8 mouse cellular contexts compared by ENCODE assay signal in the genomic region with DNA sequence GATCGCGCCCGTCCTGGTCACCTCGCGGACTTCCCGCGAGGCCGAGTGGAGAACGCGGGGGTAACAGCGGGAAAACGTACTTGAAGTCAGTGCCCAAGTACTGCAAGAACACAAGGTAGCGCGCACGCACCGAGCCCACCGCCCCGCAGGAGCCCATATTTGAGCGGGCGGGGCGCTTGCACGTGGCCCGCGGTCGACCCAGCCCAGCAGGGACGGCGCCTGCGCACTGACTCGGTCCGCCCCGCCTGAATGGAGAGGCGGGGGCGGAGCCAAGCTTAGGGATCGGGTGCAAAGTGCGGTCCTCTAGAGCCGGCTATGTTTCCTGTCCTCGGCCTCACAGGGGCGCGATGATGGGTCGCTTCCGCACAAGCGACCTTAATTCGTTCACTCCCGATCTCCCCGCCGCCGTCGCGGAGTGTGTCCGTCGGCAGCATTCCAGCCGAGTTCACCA. TPM values are rescaled to one million over a fixed set of nuclear protein-coding genes. Genes with fewer than 3 reads are reported as not detected.
DNase-seq lines count a peak whose midpoint lies in the region; ATAC-seq and TF ChIP-seq lines count a peak whose summit lies in the region.

Gene Pusl1 (minus strand): TSS at position 231 of the 451 bp plus-strand sequence.
Gene Acap3 (plus strand): TSS at position 272 of the 451 bp plus-strand sequence.

- H3K9me3 ChIP-seq in heart, embryonic 10.5 days: no peaks in the 10 kb centered on the region
- H3K9me3 ChIP-seq in kidney, embryonic 15.5 days (replicated peaks): no peaks in the 10 kb centered on the region

- TF ChIP-seq POLR2A in bone marrow macrophage, adult 2 months (IDR thresholded peaks at IDR 0.05; ENCODE audit: borderline replicate concordance, low read depth, low read length): no peak; the same call in 1 of the 2 replicates
- peak; percentile 86 for TF ChIP-seq POLR2A in embryonic fibroblast, embryonic 13.5 days (IDR thresholded peaks at IDR 0.05; ENCODE audit: low read depth, low read length)

- peak within 1 kb of the TSS; percentile 92 for H3K9ac ChIP-seq in kidney, embryonic 15.5 days

- H3K27me3 ChIP-seq in heart, embryonic 10.5 days (ENCODE audit: insufficient read depth, poor library complexity, severe bottlenecking): 0 out of 2 replicates have a peak, but pooled peaks cover 5% of the 10 kb centered on the region
- no peaks in the 10 kb centered on the region for H3K27me3 ChIP-seq in kidney, embryonic 15.5 days

- under 1% methylated on average over 52 of the region's 52 CpGs for WGBS in heart, embryonic 10.5 days
- WGBS in kidney, embryonic 15.5 days: under 1% methylated on average over 52 of the region's 52 CpGs

- H3K4me2 ChIP-seq in kidney, embryonic 15.5 days: peak within 1 kb of the TSS; percentile 98

- H3K27ac ChIP-seq in bone marrow macrophage, adult 2 months (ENCODE audit: insufficient read depth, low read depth, low read length): peak within 1 kb of the TSS; percentile 89
- H3K27ac ChIP-seq in embryonic fibroblast, embryonic 13.5 days (ENCODE audit: insufficient read depth, low read length): peak within 1 kb of the TSS; percentile 92
- peak within 1 kb of the TSS; percentile 96 for H3K27ac ChIP-seq in heart, embryonic 10.5 days
- peak within 1 kb of the TSS; percentile 99 for H3K27ac ChIP-seq in kidney, embryonic 15.5 days

- TF ChIP-seq CTCF in bone marrow macrophage, adult 2 months (IDR thresholded peaks at IDR 0.05; ENCODE audit: low read depth, low read length): no peak
- TF ChIP-seq CTCF in embryonic fibroblast, embryonic 13.5 days (IDR thresholded peaks at IDR 0.05; ENCODE audit: borderline replicate concordance, insufficient read depth, low read length): no peak

- peak within 1 kb of the TSS; percentile 88 for H3K4me3 ChIP-seq in bone marrow macrophage, adult 2 months (ENCODE audit: insufficient read depth, low read length)
- H3K4me3 ChIP-seq in embryonic fibroblast, embryonic 13.5 days (ENCODE audit: insufficient read depth, low read length): peak within 1 kb of the TSS; percentile 70
- peak within 1 kb of the TSS; percentile 87 for H3K4me3 ChIP-seq in heart, embryonic 10.5 days
- peak within 1 kb of the TSS; percentile 92 for H3K4me3 ChIP-seq in kidney, embryonic 15.5 days (replicated peaks)

- peak; percentile 96 for DNase-seq in A20 (ENCODE audit: low read depth, low spot score)
- DNase-seq in heart, embryonic 10.5 days (ENCODE audit: low spot score): peak; percentile 96
- peak; percentile 98 for DNase-seq in liver
- DNase-seq in spleen, postnatal 4 days (ENCODE audit: low spot score in 2 of 2): peak; percentile 98 to 100

- peaks cover 30% of the 10 kb centered on the region for H3K4me1 ChIP-seq in bone marrow macrophage, adult 2 months (ENCODE audit: control insufficient read depth, insufficient read depth, low read length)
- peaks cover 7% of the 10 kb centered on the region; the same call in 1 of the 2 replicates for H3K4me1 ChIP-seq in embryonic fibroblast, embryonic 13.5 days (ENCODE audit: control insufficient read depth, insufficient read depth, low read length)
- peaks cover 43% of the 10 kb centered on the region for H3K4me1 ChIP-seq in heart, embryonic 10.5 days
- H3K4me1 ChIP-seq in kidney, embryonic 15.5 days: peaks cover 39% of the 10 kb centered on the region

- H3K36me3 ChIP-seq in heart, embryonic 10.5 days: peaks cover 37% of the 10 kb centered on the region
- peaks cover 42% of the 10 kb centered on the region for H3K36me3 ChIP-seq in kidney, embryonic 15.5 days

- ATAC-seq in kidney, embryonic 15.5 days (replicated peaks; ENCODE audit: low FRiP score): peak; percentile 90
- peak; percentile 68 for ATAC-seq in monocyte, adult 5-6 weeks (replicated peaks; ENCODE audit: insufficient number of reproducible peaks, low FRiP score, low TSS enrichment, poor library complexity, severe bottlenecking)

RNA-seq across cellular contexts. Expression of gene Pusl1, which starts in this region (rescaled TPM):
- polyA plus RNA-seq in bone marrow macrophage, adult 2 months (2012; ENCODE audit: insufficient read depth, insufficient read length, missing spikeins): 10.7 and 13.2 TPM in 2 replicates
- 23.2 and 27.1 TPM in 2 replicates for polyA plus RNA-seq in embryonic fibroblast, embryonic 13.5 days (2011; ENCODE audit: insufficient read length, low read depth, missing spikeins)
- 43.8 and 43.9 TPM in 2 replicates for polyA plus RNA-seq in heart, embryonic 10.5 days (2016; fragmentation: Nextera tagmentation; extraction: Ambion mirVana)
- polyA plus RNA-seq in kidney, embryonic 15.5 days (2015; fragmentation: Nextera tagmentation; extraction: Ambion mirVana): 47.7 and 52.1 TPM in 2 replicates
- 3.8 to 12.8 TPM (median 10.3 TPM) in 3 replicates for total RNA-seq in monocyte, adult 5-6 weeks (2017)

RNA-seq across cellular contexts. Expression of gene Acap3, which starts in this region (rescaled TPM):
- polyA plus RNA-seq in bone marrow macrophage, adult 2 months (2012; ENCODE audit: insufficient read depth, insufficient read length, missing spikeins): 15.8 and 18.1 TPM in 2 replicates
- 18.1 and 25.7 TPM in 2 replicates for polyA plus RNA-seq in embryonic fibroblast, embryonic 13.5 days (2011; ENCODE audit: insufficient read length, low read depth, missing spikeins)
- 12.3 and 13.3 TPM in 2 replicates for polyA plus RNA-seq in heart, embryonic 10.5 days (2016; fragmentation: Nextera tagmentation; extraction: Ambion mirVana)
- 17.3 and 18.7 TPM in 2 replicates for polyA plus RNA-seq in kidney, embryonic 15.5 days (2015; fragmentation: Nextera tagmentation; extraction: Ambion mirVana)
- 17.2 to 19.3 TPM (median 17.3 TPM) in 3 replicates for total RNA-seq in monocyte, adult 5-6 weeks (2017)

Comparison
In these comparisons a context has a peak if more than half of its experiments do, and no peak if none do; other contexts are left out.
1. Peak in every context shown above with its lines: DNase-seq, ATAC-seq, H3K4me3 ChIP-seq and H3K27ac ChIP-seq.